Mouse (Mus musculus) G1E (cell line): ENCODE data around the gene 1700080E11Rik. TPM values are rescaled to one million over a fixed set of nuclear protein-coding genes. Genes with fewer than 3 reads are reported as not detected.
A peak's percentile ranks its signal among the peaks of the same experiment; 100 is the strongest.

Experiments
- ATAC-seq: 2 replicates; pipeline ENCODE4 v1.8.0; 2016; ENCODE audit warnings: mild to moderate bottlenecking; ENCODE audit not compliant: insufficient number of reproducible peaks, poor library complexity, low FRiP score, severe bottlenecking; ENCODE audit errors: extremely low read depth
- DNase-seq: peaks from one replicate; pipeline ENCODE4 v3.0.0; 2012; ENCODE audit warnings: low spot score
- H3K27me3 ChIP-seq: 2 replicates; pipeline ENCODE4 v1.6.1; 2012; ENCODE audit warnings: mild to moderate bottlenecking, low read length, inconsistent platforms; ENCODE audit not compliant: insufficient read depth
- H3K36me3 ChIP-seq: replicated peaks from 2 replicates; pipeline ENCODE3; 2012; ENCODE audit warnings: mild to moderate bottlenecking, inconsistent platforms
- H3K4me1 ChIP-seq: 2 replicates; pipeline ENCODE4 v1.6.1; 2012; ENCODE audit warnings: low read depth, low read length, inconsistent platforms, mixed read lengths; ENCODE audit not compliant: insufficient read depth
- H3K4me3 ChIP-seq: 2 replicates; pipeline ENCODE4 v1.5.1; 2012; ENCODE audit warnings: low read depth, mild to moderate bottlenecking, inconsistent platforms, low read length, moderate library complexity, mixed read lengths
- H3K9me3 ChIP-seq: replicated peaks from 2 replicates; pipeline ENCODE4 v1.6.1; 2012; ENCODE audit warnings: inconsistent platforms
- CTCF ChIP-seq: IDR thresholded peaks from 2 replicates; pipeline ENCODE4 v1.5.1; 2012; ENCODE audit warnings: low read depth, low read length, inconsistent platforms, mixed read lengths
- GATA1 ChIP-seq: IDR thresholded peaks from 2 replicates; pipeline ENCODE4 v1.6.1; 2012; ENCODE audit warnings: borderline replicate concordance, low read length, inconsistent platforms, mixed read lengths
- GATA2 ChIP-seq: IDR thresholded peaks from 2 replicates; pipeline ENCODE4 v1.6.1; 2012; ENCODE audit warnings: low read depth, low read length, inconsistent platforms, borderline replicate concordance
- POLR2AphosphoS5 ChIP-seq: IDR thresholded peaks from 2 replicates; pipeline ENCODE4 v1.6.1; 2012; ENCODE audit warnings: low read depth, low read length, inconsistent platforms; ENCODE audit not compliant: insufficient replicate concordance
- TAL1 ChIP-seq: conservative IDR thresholded peaks from 2 replicates; pipeline ENCODE4 v1.6.1; 2012; ENCODE audit warnings: low read depth, low read length, inconsistent platforms, mixed read lengths
- polyA plus RNA-seq: library from polyadenylated mRNA; stranded (reverse); fragments of >175 nt; gene quantifications from 2 replicates; pipeline ENCODE4 v1.2.3, GENCODE M21; 2012
- total RNA-seq, 2 experiments: library from RNA; stranded (forward) in 1 of 2; stranded (reverse) in 1 of 2; fragments of 200-1000 nt in 1 of 2; fragments of >200 nt in 1 of 2; fragmentation: Nextera tagmentation in 1 of 2; gene quantifications; 2 replicates each; pipeline ENCODE4 v1.2.3; 2014 to 2017

The 1700080E11Rik gene
- total RNA-seq (2014; fragmentation: Nextera tagmentation) (not detected in 2 replicates), total RNA-seq (2017) (not detected in 2 replicates), polyA plus RNA-seq (not detected in 2 replicates)

DNA sequence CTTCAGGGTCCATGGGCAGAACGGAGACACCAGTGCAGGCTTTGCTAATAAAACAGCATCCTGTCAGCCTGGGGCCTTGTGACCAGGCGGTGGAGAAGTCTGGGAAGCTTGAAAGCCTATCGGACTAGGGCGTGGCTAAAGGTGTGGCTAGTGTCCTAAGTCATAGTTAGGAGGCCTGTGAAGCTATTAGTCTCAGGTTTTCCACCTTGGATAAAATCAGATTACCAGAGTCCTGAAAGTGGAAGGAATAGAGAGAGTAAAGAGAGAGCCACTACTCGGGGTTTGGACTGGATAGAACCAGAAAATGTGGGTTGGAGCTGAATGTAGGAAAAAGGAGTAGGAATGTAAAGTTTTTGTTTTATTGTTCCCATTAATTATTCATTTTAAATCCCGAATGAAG lies at the start of gene 1700080E11Rik:
Gene 1700080E11Rik (minus strand): TSS at position 101 of the 400 bp plus-strand sequence.
- Histone ChIP-seq H3K27me3 (no peaks in the 10 kb centered on the region), H3K9me3 (peaks cover 21% of the 10 kb centered on the region), H3K4me1 (no peaks in the 10 kb centered on the region), H3K4me3 (no peak within 1 kb of the TSS), H3K36me3 (no peaks in the 10 kb centered on the region)
- no peak for ATAC-seq
- TF ChIP-seq GATA1: no peak
- TF ChIP-seq GATA2: no peak
- TF ChIP-seq CTCF: no peak
- no peak for TF ChIP-seq TAL1
- no peak for TF ChIP-seq POLR2AphosphoS5
- DNase-seq: no peak

DNA sequence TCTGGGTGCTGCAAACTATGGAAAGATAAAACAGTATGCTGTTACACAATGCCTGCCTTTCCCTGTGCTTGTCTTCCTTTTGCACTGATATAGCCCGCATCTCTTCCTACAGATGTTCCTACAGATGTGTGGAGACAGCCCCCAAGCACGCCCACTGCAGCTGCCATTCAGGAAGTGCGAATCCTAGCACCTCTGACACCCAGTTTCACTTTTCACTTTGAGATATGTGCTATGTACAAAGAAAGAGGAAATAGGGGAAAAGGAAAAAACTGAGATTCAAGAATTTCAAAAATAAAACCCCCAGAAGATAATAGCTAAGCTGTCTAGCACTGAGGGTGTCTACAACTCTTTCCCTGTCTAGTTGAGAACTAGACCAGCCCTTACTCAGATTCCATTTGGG lies 41.8 kb upstream of the 1700080E11Rik start:
- H3K4me1 ChIP-seq: no peaks in the 10 kb centered on the region
- DNase-seq (no peak), ATAC-seq (no peak)
- no peaks in the 10 kb centered on the region for H3K36me3 ChIP-seq
- no peaks in the 10 kb centered on the region for H3K27me3 ChIP-seq
- no peak overlapping the region for H3K4me3 ChIP-seq
- TF ChIP-seq GATA2: no peak
- TF ChIP-seq CTCF: no peak
- no peak for TF ChIP-seq TAL1
- TF ChIP-seq GATA1: no peak
- peaks cover 16% of the 10 kb centered on the region for H3K9me3 ChIP-seq

DNA sequence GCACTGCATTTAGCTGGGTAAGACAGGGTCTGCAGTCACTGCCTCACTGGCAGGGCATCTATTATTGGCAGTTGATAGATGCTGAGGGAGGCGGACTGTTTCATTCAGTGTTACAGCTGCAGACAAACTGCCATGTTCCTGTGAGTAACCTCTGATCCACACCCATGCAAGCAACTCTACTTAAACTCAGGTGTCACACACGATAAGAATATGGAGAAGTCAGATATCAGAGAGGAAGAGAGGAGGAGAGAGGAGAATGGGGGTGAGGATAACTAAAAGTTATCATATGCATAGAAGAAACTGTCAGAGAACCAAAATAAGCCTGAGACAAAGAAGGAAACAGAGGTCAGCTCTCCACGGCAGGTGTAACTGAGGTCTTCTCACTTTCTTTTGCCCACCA lies 37.5 kb upstream of the 1700080E11Rik start:
- Histone ChIP-seq H3K4me1 (no peaks in the 10 kb centered on the region), H3K36me3 (no peaks in the 10 kb centered on the region), H3K27me3 (no peaks in the 10 kb centered on the region), H3K4me3 (no peak overlapping the region), H3K9me3 (peaks cover 24% of the 10 kb centered on the region)
- ATAC-seq: no peak
- no peak for DNase-seq
- TF ChIP-seq GATA1 (no peak), GATA2 (no peak), POLR2AphosphoS5 (no peak), TAL1 (no peak), CTCF (no peak)

DNA sequence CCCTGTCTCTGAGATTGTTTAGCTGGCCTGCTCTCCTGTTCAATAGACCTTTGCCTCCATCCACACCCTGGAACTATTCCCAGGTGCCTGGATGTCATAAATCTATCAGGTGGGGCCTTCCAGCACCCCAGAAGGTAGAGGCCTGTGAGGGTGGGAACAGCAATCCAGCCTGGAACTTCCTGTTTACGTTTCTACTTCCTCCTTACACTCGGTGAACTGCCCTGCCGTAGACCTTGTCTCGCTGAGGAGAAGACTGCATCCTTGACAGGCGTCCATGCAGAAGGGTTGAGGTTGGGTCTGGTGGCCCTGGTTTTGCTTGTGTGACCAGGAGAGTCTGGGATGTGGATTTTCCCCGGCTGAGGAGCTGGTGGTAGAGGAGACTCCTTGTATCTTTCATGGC lies 5.7 kb downstream of the 1700080E11Rik start:
- DNase-seq (no peak), ATAC-seq (no peak)
- peaks cover 16% of the 10 kb centered on the region for H3K9me3 ChIP-seq
- no peak for TF ChIP-seq POLR2AphosphoS5
- no peak for TF ChIP-seq CTCF
- TF ChIP-seq GATA2: no peak
- no peak for TF ChIP-seq TAL1
- no peak for TF ChIP-seq GATA1
- H3K27me3 ChIP-seq: no peaks in the 10 kb centered on the region
- no peaks in the 10 kb centered on the region for H3K36me3 ChIP-seq
- no peak overlapping the region for H3K4me3 ChIP-seq
- no peaks in the 10 kb centered on the region for H3K4me1 ChIP-seq

DNA sequence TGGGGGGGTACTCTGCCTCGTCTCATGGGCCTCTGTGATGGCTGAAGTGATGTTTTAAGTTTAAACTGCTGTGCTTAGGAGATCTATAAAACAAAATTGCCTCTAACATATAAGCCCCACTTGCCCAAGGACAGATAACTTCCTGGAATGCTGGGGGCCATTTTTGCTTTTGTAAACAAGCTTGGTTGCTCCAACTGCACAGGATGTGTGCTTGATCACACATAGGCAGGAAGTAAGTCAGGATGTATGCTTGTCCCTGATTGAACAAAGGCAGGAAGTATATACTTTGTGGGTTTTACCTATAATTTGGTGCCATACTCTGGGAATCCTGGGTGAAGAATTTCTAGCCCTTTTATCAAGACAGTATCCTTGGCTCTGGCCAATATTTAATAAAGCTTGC lies 8.5 kb downstream of the 1700080E11Rik start:
- DNase-seq (no peak), ATAC-seq (no peak)
- Histone ChIP-seq H3K4me1 (peaks cover 3% of the 10 kb centered on the region; the same call in 1 of the 2 replicates), H3K27me3 (no peaks in the 10 kb centered on the region), H3K9me3 (peaks cover 10% of the 10 kb centered on the region), H3K4me3 (no peak overlapping the region), H3K36me3 (no peaks in the 10 kb centered on the region)
- TF ChIP-seq CTCF (no peak), GATA1 (no peak), POLR2AphosphoS5 (no peak), GATA2 (no peak), TAL1 (no peak)

DNA sequence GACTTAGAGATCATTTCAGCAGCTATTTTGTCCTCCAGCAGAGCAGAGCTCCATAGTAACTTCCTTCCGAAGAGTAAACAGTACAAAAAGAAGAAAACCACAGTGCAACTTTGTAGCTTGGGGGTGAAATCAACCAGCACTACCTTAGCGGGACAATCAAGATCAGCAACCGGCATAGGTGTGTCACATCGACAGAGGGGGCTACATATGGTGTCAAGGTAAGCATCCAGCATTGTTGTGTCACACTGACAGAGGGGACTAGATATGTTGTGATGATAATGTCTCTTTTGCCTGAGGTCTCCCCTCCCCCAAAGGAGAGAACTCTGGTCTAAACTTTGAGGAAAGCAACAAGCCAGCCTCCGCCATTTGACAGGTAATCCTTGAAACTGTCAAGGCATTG lies 10.4 kb downstream of the 1700080E11Rik start:
- Histone ChIP-seq H3K9me3 (peaks cover 19% of the 10 kb centered on the region), H3K36me3 (peaks cover 3% of the 10 kb centered on the region), H3K27me3 (no peaks in the 10 kb centered on the region), H3K4me1 (peaks cover 16% of the 10 kb centered on the region), H3K4me3 (no peak overlapping the region)
- TF ChIP-seq GATA2 (no peak), GATA1 (no peak), TAL1 (no peak), CTCF (no peak), POLR2AphosphoS5 (no peak)
- no peak for DNase-seq
- ATAC-seq: no peak

DNA sequence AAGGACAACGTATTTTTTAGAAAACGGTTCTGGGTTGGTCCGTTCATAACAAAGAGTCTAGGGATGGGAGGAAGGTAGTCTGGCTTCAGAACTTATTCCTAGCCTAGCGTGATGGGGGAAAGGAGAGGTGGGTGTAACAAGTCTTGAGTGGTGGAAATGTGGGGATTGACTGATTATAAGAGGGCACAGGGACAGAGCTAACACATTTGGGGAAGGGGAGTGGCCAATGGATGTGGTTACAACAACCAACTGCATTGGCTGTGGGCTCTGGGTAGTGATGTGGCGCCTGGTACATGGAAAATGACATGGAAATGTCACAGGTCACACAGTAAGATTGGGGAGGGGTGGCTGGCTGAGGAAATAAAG lies 12.9 kb downstream of the 1700080E11Rik start:
- ATAC-seq (peak; percentile 50), DNase-seq (peak; percentile 12)
- Histone ChIP-seq H3K4me1 (peaks cover 16% of the 10 kb centered on the region), H3K36me3 (peaks cover 5% of the 10 kb centered on the region), H3K9me3 (peaks cover 12% of the 10 kb centered on the region), H3K4me3 (peak overlapping the region; percentile 78; the same call in 1 of the 2 replicates), H3K27me3 (no peaks in the 10 kb centered on the region)
- TF ChIP-seq CTCF: no peak
- no peak for TF ChIP-seq GATA2
- no peak for TF ChIP-seq GATA1
- no peak for TF ChIP-seq TAL1
- TF ChIP-seq POLR2AphosphoS5: no peak
